Mouse (Mus musculus): Measurements from ENCODE around the gene H2-M11. TPM values are rescaled to one million over a fixed set of nuclear protein-coding genes. Genes with fewer than 3 reads are reported as not detected.

The H2-M11 gene
- polyA plus RNA-seq (2012; rRNA removed) = not detected in 2 replicates

DNA sequence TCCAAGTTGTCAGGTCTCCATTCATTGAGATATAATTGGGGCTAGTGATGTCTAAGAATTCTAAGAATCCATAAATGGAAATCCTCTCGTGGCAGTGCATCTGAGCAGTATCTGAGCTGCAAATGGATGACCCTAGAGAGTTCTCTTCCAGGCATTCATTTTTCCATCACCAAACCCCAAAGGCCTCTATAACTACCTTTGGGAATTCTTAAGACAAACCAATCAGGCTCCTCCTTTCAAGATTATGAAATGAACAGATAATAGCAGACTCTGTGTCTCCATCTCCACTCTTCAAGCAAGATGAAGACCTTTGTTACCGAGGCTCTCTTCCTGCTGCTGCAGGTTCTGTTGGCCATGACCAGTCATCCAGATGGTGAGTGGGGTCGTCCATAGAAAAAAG is at the start of gene H2-M11:
Gene H2-M11, plus strand, starts transcription at position 301 of the 400 bp plus-strand sequence.
- Histone ChIP-seq H3K27ac (ENCODE audit: insufficient read depth, low read depth, low read length) (no peak within 1 kb of the TSS), H3K4me1 (ENCODE audit: control insufficient read depth, insufficient read depth, insufficient read length, low read length) (no peaks in the 10 kb centered on the region), H3K4me3 (ENCODE audit: low read depth, low read length) (no peak within 1 kb of the TSS), H3K27me3 (ENCODE audit: control insufficient read depth, insufficient read depth, low read length) (no peaks in the 10 kb centered on the region), H3K36me3 (ENCODE audit: control insufficient read depth, insufficient read depth, low read length) (no peaks in the 10 kb centered on the region)
- WGBS = 55% methylated on average over 3 of the region's 3 CpGs
- no peak for TF ChIP-seq POLR2A (IDR thresholded peaks at IDR 0.05; ENCODE audit: low read depth, low read length)
- no peak for TF ChIP-seq CTCF (IDR thresholded peaks at IDR 0.05; ENCODE audit: extremely low read depth, insufficient read length, insufficient replicate concordance, low read depth, low read length)

DNA sequence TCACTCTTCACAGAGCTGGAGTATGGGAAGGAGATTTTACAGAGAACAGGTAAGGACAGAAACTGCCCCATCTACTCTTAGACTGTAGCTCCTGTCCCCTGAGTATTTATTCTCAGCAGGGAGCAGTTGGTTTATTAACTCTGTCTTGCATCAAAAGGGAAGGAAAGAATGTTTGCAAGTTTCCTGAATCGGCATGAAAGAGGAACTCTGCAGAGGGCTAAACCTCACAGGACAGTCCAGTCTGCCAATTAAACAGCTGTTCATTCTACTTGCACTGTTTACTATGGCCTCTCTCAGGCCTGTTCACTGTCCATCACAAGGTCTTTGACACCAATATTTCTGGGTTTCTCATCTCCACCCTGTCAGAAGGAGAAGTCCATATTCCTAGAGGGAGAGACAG is 46.4 kb upstream of the H2-M11 start:
- Histone ChIP-seq H3K36me3 (ENCODE audit: control insufficient read depth, insufficient read depth, low read length) (no peaks in the 10 kb centered on the region), H3K27me3 (ENCODE audit: control insufficient read depth, insufficient read depth, low read length) (no peaks in the 10 kb centered on the region), H3K4me1 (ENCODE audit: control insufficient read depth, insufficient read depth, insufficient read length, low read length) (no peaks in the 10 kb centered on the region), H3K4me3 (ENCODE audit: low read depth, low read length) (no peak overlapping the region), H3K27ac (ENCODE audit: insufficient read depth, low read depth, low read length) (no peak overlapping the region)
- 32% methylated on average over 1 of the region's 1 CpGs for WGBS
- TF ChIP-seq CTCF (IDR thresholded peaks at IDR 0.05; ENCODE audit: extremely low read depth, insufficient read length, insufficient replicate concordance, low read depth, low read length) = no peak
- no peak for TF ChIP-seq POLR2A (IDR thresholded peaks at IDR 0.05; ENCODE audit: low read depth, low read length)

DNA sequence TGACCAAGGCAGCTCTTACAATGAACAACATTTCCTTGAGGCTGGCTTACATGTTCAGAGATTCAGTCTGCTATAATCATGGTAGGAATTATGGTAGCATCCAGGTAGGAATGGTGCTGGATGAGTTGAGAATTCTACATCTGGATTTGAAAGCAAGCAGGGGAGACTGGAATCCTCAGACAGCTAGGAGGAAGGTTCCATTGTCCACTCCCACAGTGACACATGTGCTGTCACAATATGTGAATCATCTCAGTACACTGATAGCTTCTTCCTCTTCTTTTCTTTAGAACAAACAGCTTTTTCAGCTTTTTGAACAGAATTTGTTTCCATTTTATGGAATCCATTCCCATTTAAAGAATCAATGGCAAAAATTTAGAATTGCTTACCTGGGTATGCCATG is 43.0 kb upstream of the H2-M11 start:
- H3K27ac ChIP-seq (ENCODE audit: insufficient read depth, low read depth, low read length) = no peak overlapping the region
- TF ChIP-seq POLR2A (IDR thresholded peaks at IDR 0.05; ENCODE audit: low read depth, low read length) = no peak
- TF ChIP-seq CTCF (IDR thresholded peaks at IDR 0.05; ENCODE audit: extremely low read depth, insufficient read length, insufficient replicate concordance, low read depth, low read length) = no peak
- H3K4me1 ChIP-seq (ENCODE audit: control insufficient read depth, insufficient read depth, insufficient read length, low read length) = no peaks in the 10 kb centered on the region
- no peak overlapping the region for H3K4me3 ChIP-seq (ENCODE audit: low read depth, low read length)
- H3K27me3 ChIP-seq (ENCODE audit: control insufficient read depth, insufficient read depth, low read length) = no peaks in the 10 kb centered on the region
- H3K36me3 ChIP-seq (ENCODE audit: control insufficient read depth, insufficient read depth, low read length) = no peaks in the 10 kb centered on the region

Other genes with a start within 250 kb of the H2-M11 start
- not detected in 2 replicates for gene H2-M10.1, start 220.9 kb upstream of the H2-M11 start, polyA plus RNA-seq (2012; rRNA removed)
- gene H2-M10.3, start 178.7 kb upstream of the H2-M11 start, polyA plus RNA-seq (2012; rRNA removed) = not detected in 2 replicates
- gene H2-M10.4, start 84.7 kb upstream of the H2-M11 start, polyA plus RNA-seq (2012; rRNA removed) = not detected in 2 replicates
- 0.11 and 0.14 TPM in 2 replicates for gene H2-M9, start 95.6 kb downstream of the H2-M11 start, polyA plus RNA-seq (2012; rRNA removed)
- not detected in 2 replicates for gene H2-M1, start 125.1 kb downstream of the H2-M11 start, polyA plus RNA-seq (2012; rRNA removed)
- gene H2-M10.5, start 225.8 kb downstream of the H2-M11 start, polyA plus RNA-seq (2012; rRNA removed) = not detected in 2 replicates